Mouse (Mus musculus): ENCODE measurements around the gene Wnk1.

The Wnk1 gene

GRCm38 (mm10) chr6:120040557-120040857 lies 2.0 kb upstream of the Wnk1 start:
- DNase-seq (ENCODE audit: inconsistent ontology term) = no peak

GRCm38 (mm10) chr6:120039668-120040556 lies 1.4 kb upstream of the Wnk1 start:
- DNase-seq (ENCODE audit: inconsistent ontology term) = peak; percentile 83

GRCm38 (mm10) chr6:120039256-120039563 lies 738 bp upstream of the Wnk1 start:
- DNase-seq (ENCODE audit: inconsistent ontology term) = no peak

GRCm38 (mm10) chr6:120037636-120038365 lies 671 bp downstream of the Wnk1 start:
- DNase-seq (ENCODE audit: inconsistent ontology term) = peak; percentile 91

GRCm38 (mm10) chr6:120037004-120037635 lies 1.4 kb downstream of the Wnk1 start:
- DNase-seq (ENCODE audit: inconsistent ontology term) = peak; percentile 62

- DNase-seq (ENCODE audit: inconsistent ontology term) = no peak
Observed at GRCm38 (mm10) chr6:120024577-120024976, 13.9 kb downstream of the Wnk1 start.

- peak; percentile 58 for DNase-seq (ENCODE audit: inconsistent ontology term)
Observed at GRCm38 (mm10) chr6:120023746-120024145, 14.7 kb downstream of the Wnk1 start.

- DNase-seq (ENCODE audit: inconsistent ontology term) = no peak
Observed at GRCm38 (mm10) chr6:120022042-120022441, 16.4 kb downstream of the Wnk1 start.

GRCm38 (mm10) chr6:120019697-120020096 lies 18.8 kb downstream of the Wnk1 start:
- no peak for DNase-seq (ENCODE audit: inconsistent ontology term)

- no peak for DNase-seq (ENCODE audit: inconsistent ontology term)
Observed at GRCm38 (mm10) chr6:120013125-120013524, 25.3 kb downstream of the Wnk1 start.

GRCm38 (mm10) chr6:120011440-120011839 lies 27.0 kb downstream of the Wnk1 start:
- no peak for DNase-seq (ENCODE audit: inconsistent ontology term)

- DNase-seq (ENCODE audit: inconsistent ontology term) = no peak
Observed at GRCm38 (mm10) chr6:120011001-120011400, 27.5 kb downstream of the Wnk1 start.

- DNase-seq (ENCODE audit: inconsistent ontology term) = no peak
Observed at GRCm38 (mm10) chr6:120010535-120010934, 27.9 kb downstream of the Wnk1 start.

- peak; percentile 43 for DNase-seq (ENCODE audit: inconsistent ontology term)
Observed at GRCm38 (mm10) chr6:120001718-120002117, 36.8 kb downstream of the Wnk1 start.

- DNase-seq (ENCODE audit: inconsistent ontology term) = no peak
Observed at GRCm38 (mm10) chr6:119996480-119996879, 42.0 kb downstream of the Wnk1 start.

- peak; percentile 78 for DNase-seq (ENCODE audit: inconsistent ontology term)
Observed at GRCm38 (mm10) chr6:119924235-119925005, 114.1 kb downstream of the Wnk1 start.

GRCm38 (mm10) chr6:119922544-119922943 lies 115.9 kb downstream of the Wnk1 start:
- DNase-seq (ENCODE audit: inconsistent ontology term) = no peak

- DNase-seq (ENCODE audit: inconsistent ontology term) = no peak
Observed at GRCm38 (mm10) chr6:119922136-119922535, 116.3 kb downstream of the Wnk1 start.

- DNase-seq (ENCODE audit: inconsistent ontology term) = no peak
Observed at GRCm38 (mm10) chr6:119918561-119919181, 119.8 kb downstream of the Wnk1 start.

GRCm38 (mm10) chr6:119915710-119916109 lies 122.8 kb downstream of the Wnk1 start:
- no peak for DNase-seq (ENCODE audit: inconsistent ontology term)

- no peak for DNase-seq (ENCODE audit: inconsistent ontology term)
Observed at GRCm38 (mm10) chr6:119912046-119912445, 126.4 kb downstream of the Wnk1 start.
